Mouse (Mus musculus) MEL (cell line): ENCODE measurements at regions not wholly inside any gene's neighbourhood (a gene's known extent, or its start where the extent isn't known, plus 50 kb on each side); places are given as distances from the start of the nearest gene placed in this dataset.

Source experiments
- CTCF ChIP-seq, 3 experiments: IDR thresholded peaks in 2 of 3; conservative IDR thresholded peaks in 1 of 3; 2 replicates each; pipeline ENCODE4 v1.5.1; 2011 to 2012; ENCODE audit warnings: low read length in 3 of 3, low read depth in 2 of 3, mild to moderate bottlenecking in 2 of 3, improper control_type of control experiment in 1 of 3, inconsistent platforms in 1 of 3, mixed read lengths in 1 of 3, moderate library complexity in 1 of 3; ENCODE audit not compliant: control insufficient read depth in 1 of 3, insufficient read depth in 1 of 3, poor library complexity in 1 of 3, severe bottlenecking in 1 of 3
- ETS1 ChIP-seq: IDR thresholded peaks from 2 replicates; pipeline ENCODE4 v1.6.1; 2012; ENCODE audit warnings: low read depth, mild to moderate bottlenecking, inconsistent platforms, low read length, improper control_type of control experiment, moderate library complexity
- GABPA ChIP-seq: IDR thresholded peaks from 2 replicates; pipeline ENCODE4 v1.6.1; 2012; ENCODE audit warnings: low read depth, mild to moderate bottlenecking, inconsistent platforms, low read length, improper control_type of control experiment, moderate library complexity
- HCFC1 ChIP-seq: IDR thresholded peaks from 2 replicates; pipeline ENCODE4 v1.6.1; 2012; ENCODE audit warnings: low read depth, mild to moderate bottlenecking, inconsistent platforms, low read length, improper control_type of control experiment, moderate library complexity
- MEF2A ChIP-seq: IDR thresholded peaks from 2 replicates; pipeline ENCODE4 v1.6.1; 2014; ENCODE audit warnings: low read depth, mild to moderate bottlenecking, inconsistent platforms, low read length, improper control_type of control experiment; ENCODE audit not compliant: poor library complexity, insufficient replicate concordance, severe bottlenecking; ENCODE audit errors: extremely low read depth
- MXI1 ChIP-seq: IDR thresholded peaks from 2 replicates; pipeline ENCODE4 v1.6.1; 2011; ENCODE audit warnings: mild to moderate bottlenecking, low read depth, low read length, improper control_type of control experiment
- NELFE ChIP-seq: IDR thresholded peaks from 2 replicates; pipeline ENCODE4 v1.6.1; 2011; ENCODE audit warnings: low read depth, low read length, improper control_type of control experiment
- POLR2A ChIP-seq, 2 experiments: IDR thresholded peaks; 2 replicates each; pipeline ENCODE4 v1.6.1; 2011 to 2012; ENCODE audit warnings: low read length in 2 of 2, mild to moderate bottlenecking in 2 of 2, control low read depth in 1 of 2, improper control_type of control experiment in 1 of 2, low read depth in 1 of 2, moderate library complexity in 1 of 2; ENCODE audit not compliant: control insufficient read depth in 1 of 2, insufficient read depth in 1 of 2, poor library complexity in 1 of 2
- RAD21 ChIP-seq: IDR thresholded peaks from 2 replicates; pipeline ENCODE4 v1.6.1; 2011; ENCODE audit warnings: mild to moderate bottlenecking, low read depth, low read length, improper control_type of control experiment
- TAL1 ChIP-seq: IDR thresholded peaks from 2 replicates; pipeline ENCODE4 v1.6.1; 2012; ENCODE audit warnings: mild to moderate bottlenecking, inconsistent platforms, low read length, moderate library complexity, mixed read lengths
- USF1 ChIP-seq: IDR thresholded peaks from 2 replicates; pipeline ENCODE4 v1.6.1; 2014; ENCODE audit warnings: low read depth, mild to moderate bottlenecking, inconsistent platforms, low read length, improper control_type of control experiment, moderate library complexity
- ZMIZ1 ChIP-seq: IDR thresholded peaks from 2 replicates; pipeline ENCODE4 v1.6.1; 2012; ENCODE audit warnings: low read depth, mild to moderate bottlenecking, inconsistent platforms, low read length, improper control_type of control experiment, moderate library complexity

DNA sequence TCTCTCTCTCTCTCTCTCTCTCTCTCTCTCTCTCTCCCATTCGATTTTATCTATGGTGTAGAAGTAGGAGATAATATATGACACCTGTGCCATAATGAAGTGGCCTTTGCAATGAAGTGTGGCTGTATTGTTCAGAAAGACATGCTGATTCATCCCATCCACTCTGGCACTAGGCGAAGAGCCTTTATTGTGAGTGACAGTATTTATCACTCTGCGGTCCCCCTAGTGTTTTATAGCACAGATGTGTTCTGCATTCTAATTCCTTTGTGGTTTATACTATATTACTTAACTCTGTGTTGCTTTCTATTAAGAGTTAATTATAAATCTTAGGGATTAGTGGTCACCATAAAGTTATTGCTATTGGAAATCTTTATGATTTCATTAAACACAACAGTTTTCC is 398.7 kb downstream of the Tmem38b start:
- TF ChIP-seq CTCF (IDR thresholded peaks at IDR 0.05 in 2 of 3, conservative IDR thresholded peaks at IDR 0.05 in 1 of 3; ENCODE audit: control insufficient read depth in 1 of 3, insufficient read depth in 1 of 3, low read depth in 2 of 3, low read length in 3 of 3, poor library complexity in 1 of 3, severe bottlenecking in 1 of 3) = no peak
- no peak for TF ChIP-seq HCFC1
- no peak for TF ChIP-seq RAD21
- TF ChIP-seq POLR2A (IDR thresholded peaks at IDR 0.05; ENCODE audit: control insufficient read depth in 1 of 2, insufficient read depth in 1 of 2, low read depth in 1 of 2, low read length in 2 of 2, poor library complexity in 1 of 2) = no peak
- TF ChIP-seq TAL1 = no peak
- no peak for TF ChIP-seq NELFE
- no peak for TF ChIP-seq ZMIZ1
- TF ChIP-seq MXI1 = no peak
- TF ChIP-seq USF1 = no peak
- no peak for TF ChIP-seq ETS1
- TF ChIP-seq MEF2A = no peak
- no peak for TF ChIP-seq GABPA
